Mouse (Mus musculus) CH12.LX (cell line): ENCODE data around the gene Dapk2. TPM values are rescaled to one million over a fixed set of nuclear protein-coding genes. Genes with fewer than 3 reads are reported as not detected.

ENCODE experiments used
- DNase-seq: peaks from one replicate; pipeline ENCODE4 v3.0.0-alpha.2; 2013; ENCODE audit errors: extremely low read depth
- H3K27ac ChIP-seq: 2 replicates; pipeline ENCODE4 v1.5.1; 2012; ENCODE audit warnings: low read depth, mild to moderate bottlenecking, control low read depth, moderate library complexity; ENCODE audit not compliant: insufficient read depth
- H3K27me3 ChIP-seq: replicated peaks from 2 replicates; pipeline ENCODE3; 2012; ENCODE audit warnings: inconsistent platforms
- H3K36me3 ChIP-seq, 2 experiments: replicated peaks in 1 of 2; 2 replicates each; pipeline versions ENCODE3 to v1.6.1; 2012; ENCODE audit warnings: inconsistent platforms in 1 of 2, low read length in 1 of 2, mild to moderate bottlenecking in 1 of 2, mixed read lengths in 1 of 2, moderate library complexity in 1 of 2; ENCODE audit not compliant: control insufficient read depth in 1 of 2, insufficient read depth in 1 of 2
- H3K4me1 ChIP-seq, 2 experiments: 2 replicates each; pipeline ENCODE4 v1.6.1; 2012; ENCODE audit warnings: inconsistent platforms in 1 of 2, moderate library complexity in 1 of 2; ENCODE audit not compliant: insufficient read depth in 2 of 2, control insufficient read depth in 1 of 2
- H3K4me2 ChIP-seq: 2 replicates; pipeline ENCODE4 v1.6.1; 2012; ENCODE audit warnings: low read depth, mild to moderate bottlenecking, control low read depth; ENCODE audit not compliant: poor library complexity, insufficient read depth, severe bottlenecking
- H3K4me3 ChIP-seq, 3 experiments: fragments of 150-350 bp in 1 of 3; sonication (generic) in 1 of 3; replicated peaks in 1 of 3; 2 replicates each; pipeline versions ENCODE3 to v1.5.1; 2011 to 2012; ENCODE audit warnings: low read depth in 2 of 3, low read length in 2 of 3, mild to moderate bottlenecking in 2 of 3, moderate library complexity in 2 of 3, control low read depth in 1 of 3, improper control_type of control experiment in 1 of 3, inconsistent platforms in 1 of 3, mixed read lengths in 1 of 3; ENCODE audit not compliant: poor library complexity in 1 of 3
- H3K79me2 ChIP-seq: replicated peaks from 2 replicates; pipeline ENCODE4 v1.6.1; 2012; ENCODE audit warnings: mild to moderate bottlenecking, moderate library complexity; ENCODE audit not compliant: control insufficient read depth, poor library complexity, insufficient read depth, severe bottlenecking; ENCODE audit errors: extremely low read depth
- H3K9ac ChIP-seq: 2 replicates; pipeline ENCODE4 v1.6.1; 2012; ENCODE audit warnings: low read depth, mild to moderate bottlenecking, control low read depth, moderate library complexity; ENCODE audit not compliant: insufficient read depth
- H3K9me3 ChIP-seq: replicated peaks from 2 replicates; pipeline ENCODE3; 2012; ENCODE audit warnings: low read length, inconsistent platforms, mixed read lengths
- BHLHE40 ChIP-seq: IDR thresholded peaks from 2 replicates; pipeline ENCODE4 v1.6.1; 2011; ENCODE audit warnings: mild to moderate bottlenecking, low read depth, low read length, improper control_type of control experiment
- CHD1 ChIP-seq: IDR thresholded peaks from 2 replicates; pipeline ENCODE4 v1.6.1; 2012; ENCODE audit warnings: low read depth, low read length, improper control_type of control experiment, inconsistent platforms
- CTCF ChIP-seq, 2 experiments: IDR thresholded peaks in 1 of 2; conservative IDR thresholded peaks in 1 of 2; 2 replicates each; pipeline ENCODE4 v1.5.1; 2011 to 2012; ENCODE audit warnings: low read depth in 2 of 2, low read length in 2 of 2, improper control_type of control experiment in 1 of 2, inconsistent platforms in 1 of 2, mild to moderate bottlenecking in 1 of 2, moderate library complexity in 1 of 2
- E2F4 ChIP-seq: IDR thresholded peaks from 2 replicates; pipeline ENCODE4 v1.6.1; 2011; ENCODE audit warnings: low read depth, low read length, improper control_type of control experiment; ENCODE audit not compliant: insufficient replicate concordance
- EP300 ChIP-seq: IDR thresholded peaks from 2 replicates; pipeline ENCODE4 v1.6.1; 2011; ENCODE audit warnings: low read length, improper control_type of control experiment
- GABPA ChIP-seq: IDR thresholded peaks from 2 replicates; pipeline ENCODE4 v1.6.1; 2012; ENCODE audit warnings: low read depth, low read length, improper control_type of control experiment, inconsistent platforms; ENCODE audit not compliant: insufficient replicate concordance
- IRF4 ChIP-seq: IDR thresholded peaks from 2 replicates; pipeline ENCODE4 v1.6.1; 2014; ENCODE audit warnings: low read depth, mild to moderate bottlenecking, inconsistent platforms, low read length, improper control_type of control experiment
- JUND ChIP-seq: conservative IDR thresholded peaks from 2 replicates; pipeline ENCODE4 v1.6.1; 2011; ENCODE audit warnings: low read depth, low read length, improper control_type of control experiment
- KAT2A ChIP-seq: IDR thresholded peaks from 2 replicates; pipeline ENCODE4 v1.6.1; 2012; ENCODE audit warnings: low read length, improper control_type of control experiment, inconsistent platforms; ENCODE audit not compliant: insufficient replicate concordance
- MAFK ChIP-seq: IDR thresholded peaks from 2 replicates; pipeline ENCODE4 v1.6.1; 2011; ENCODE audit warnings: low read length, improper control_type of control experiment; ENCODE audit not compliant: insufficient replicate concordance
- MAZ ChIP-seq: IDR thresholded peaks from 2 replicates; pipeline ENCODE4 v1.6.1; 2012; ENCODE audit warnings: low read depth, mild to moderate bottlenecking, inconsistent platforms, low read length, improper control_type of control experiment, moderate library complexity
- NELFE ChIP-seq: IDR thresholded peaks from 2 replicates; pipeline ENCODE4 v1.6.1; 2011; ENCODE audit warnings: low read depth, low read length, improper control_type of control experiment
- NRF1 ChIP-seq: IDR thresholded peaks from 2 replicates; pipeline ENCODE4 v1.6.1; 2014; ENCODE audit warnings: low read depth, mild to moderate bottlenecking, inconsistent platforms, low read length, improper control_type of control experiment, moderate library complexity
- PAX5 ChIP-seq: IDR thresholded peaks from 2 replicates; pipeline ENCODE4 v1.6.1; 2012; ENCODE audit warnings: low read length, inconsistent platforms, mixed read lengths
- POLR2A ChIP-seq: IDR thresholded peaks from 2 replicates; pipeline ENCODE4 v1.6.1; 2011; ENCODE audit warnings: low read depth, mild to moderate bottlenecking, improper control_type of control experiment, low read length
- POLR2AphosphoS2 ChIP-seq: IDR thresholded peaks from 2 replicates; pipeline ENCODE4 v1.6.1; 2011; ENCODE audit warnings: low read depth, low read length, improper control_type of control experiment
- RAD21 ChIP-seq: IDR thresholded peaks from 2 replicates; pipeline ENCODE4 v1.6.1; 2011; ENCODE audit warnings: low read depth, mild to moderate bottlenecking, low read length, improper control_type of control experiment, moderate library complexity
- RCOR1 ChIP-seq: conservative IDR thresholded peaks from 2 replicates; pipeline ENCODE4 v1.6.1; 2012; ENCODE audit warnings: low read depth, mild to moderate bottlenecking, inconsistent platforms, low read length, improper control_type of control experiment
- SMC3 ChIP-seq: IDR thresholded peaks from 2 replicates; pipeline ENCODE4 v1.6.1; 2011; ENCODE audit warnings: low read depth, low read length, improper control_type of control experiment
- TBP ChIP-seq: conservative IDR thresholded peaks from 2 replicates; pipeline ENCODE4 v1.6.1; 2011; ENCODE audit warnings: low read depth, low read length, improper control_type of control experiment
- TCF12 ChIP-seq: IDR thresholded peaks from 2 replicates; pipeline ENCODE4 v1.6.1; 2014; ENCODE audit warnings: low read depth, mild to moderate bottlenecking, inconsistent platforms, low read length, improper control_type of control experiment
- UBTF ChIP-seq: IDR thresholded peaks from 2 replicates; pipeline ENCODE4 v1.6.1; 2012; ENCODE audit warnings: low read depth, mild to moderate bottlenecking, inconsistent platforms, low read length, improper control_type of control experiment, moderate library complexity
- USF1 ChIP-seq: IDR thresholded peaks from 2 replicates; pipeline ENCODE4 v1.6.1; 2014; ENCODE audit warnings: low read depth, mild to moderate bottlenecking, inconsistent platforms, low read length, improper control_type of control experiment
- ZC3H11A ChIP-seq: IDR thresholded peaks from 2 replicates; pipeline ENCODE4 v1.6.1; 2012; ENCODE audit warnings: low read depth, mild to moderate bottlenecking, inconsistent platforms, low read length, improper control_type of control experiment
- ZKSCAN1 ChIP-seq: IDR thresholded peaks from 2 replicates; pipeline ENCODE4 v1.6.1; 2012; ENCODE audit warnings: low read depth, inconsistent platforms, low read length, improper control_type of control experiment, borderline replicate concordance
- ZMIZ1 ChIP-seq: IDR thresholded peaks from 2 replicates; pipeline ENCODE4 v1.6.1; 2012; ENCODE audit warnings: low read depth, mild to moderate bottlenecking, inconsistent platforms, low read length, improper control_type of control experiment
- ZNF384 ChIP-seq: IDR thresholded peaks from 2 replicates; pipeline ENCODE4 v1.6.1; 2012; ENCODE audit warnings: low read depth, low read length, improper control_type of control experiment, inconsistent platforms
- dilution Hi-C: fragments of 300-500 bp; cut with MboI; formaldehyde crosslinking; loops from 2 replicates; pipeline ENCODE4 v1.14.3; 2020; ENCODE audit warnings: low sequenced_read_pairs; ENCODE audit not compliant: extremely low pct_unique_long_range_greater_than_20kb, extremely low pct_ligation_motif_present
- in situ Hi-C: fragments of 300-500 bp; cut with MboI; formaldehyde crosslinking; loops from 3 replicates; pipeline ENCODE4 v1.14.3; 2019; ENCODE audit warnings: low sequenced_read_pairs, low pct_ligation_motif_present, low pct_unique_long_range_greater_than_20kb, mixed read lengths
- polyA plus RNA-seq: library from polyadenylated mRNA; unstranded; fragments of >175 nt; gene quantifications from 2 replicates; pipeline ENCODE4 v1.2.1, GENCODE M21; 2012; ENCODE audit warnings: low read depth; ENCODE audit not compliant: insufficient read length
- total RNA-seq, 2 experiments: library from RNA; depleted of rRNA; stranded (reverse); fragments of 300-350 nt in 1 of 2; fragments of >200 nt in 1 of 2; gene quantifications; 2 replicates each; pipeline ENCODE4 v1.2.3; 2012 to 2014

The Dapk2 gene
- total and polyA plus RNA-seq, 3 experiments: 25.2 to 60.3 (median 39.0) TPM

- DNase-seq: no peak
- Histone ChIP-seq H3K4me3 (no peak overlapping the region), H3K4me1 (peaks cover 13 to 58% of the 10 kb centered on the region in 2 experiments), H3K79me2 (no peaks in the 10 kb centered on the region), H3K36me3 (peaks cover under 1 to 63% of the 10 kb centered on the region in 2 experiments), H3K9ac (no peak overlapping the region), H3K4me2 (no peak overlapping the region), H3K27me3 (no peaks in the 10 kb centered on the region), H3K27ac (no peak overlapping the region), H3K9me3 (no peaks in the 10 kb centered on the region)
- TF ChIP-seq POLR2A (no peak), MAFK (no peak), SMC3 (no peak), MAZ (no peak), NRF1 (no peak), CTCF (conservative IDR thresholded peaks at IDR 0.05 in 1 of 2, IDR thresholded peaks at IDR 0.05 in 1 of 2; ENCODE audit: low read depth in 2 of 2, low read length in 2 of 2) (no peak), TBP (no peak), PAX5 (no peak), GABPA (no peak), POLR2AphosphoS2 (no peak), UBTF (no peak), ZC3H11A (no peak), ZKSCAN1 (no peak), RAD21 (no peak), NELFE (no peak)
- in situ Hi-C loops: no loop called here
- dilution Hi-C loops: no loop called here
These were observed 70.6 kb downstream of the Dapk2 start for GRCm38 (mm10) chr9:66228456-66229151.

GRCm38 (mm10) chr9:66231820-66232479, 73.9 kb downstream of the Dapk2 start:
- Histone ChIP-seq H3K9me3 (peaks cover 5% of the 10 kb centered on the region), H3K4me3 (no peak overlapping the region), H3K4me1 (peaks cover 10 to 41% of the 10 kb centered on the region in 2 experiments), H3K79me2 (no peaks in the 10 kb centered on the region), H3K27me3 (no peaks in the 10 kb centered on the region), H3K36me3 (peaks cover 2 to 67% of the 10 kb centered on the region in 2 experiments), H3K4me2 (no peak overlapping the region), H3K27ac (no peak overlapping the region), H3K9ac (no peak overlapping the region)
- DNase-seq: no peak
- in situ Hi-C loops: no loop called here
- dilution Hi-C loops: no loop called here
- no peak for TF ChIP-seq USF1
- no peak for TF ChIP-seq CHD1
- TF ChIP-seq E2F4: no peak
- no peak for TF ChIP-seq ZMIZ1
- peak; percentile 64 for TF ChIP-seq IRF4
- TF ChIP-seq JUND: no peak
- TF ChIP-seq RCOR1: no peak
- TF ChIP-seq MAZ: no peak
- no peak for TF ChIP-seq TCF12
- TF ChIP-seq BHLHE40: peak; percentile 86
- peak; percentile 43 for TF ChIP-seq EP300
- no peak for TF ChIP-seq KAT2A
- no peak for TF ChIP-seq TBP
- TF ChIP-seq ZNF384: no peak
